Mouse (Mus musculus): Measurements from ENCODE around the gene Ubl3. TPM values are rescaled to one million over a fixed set of nuclear protein-coding genes. Genes with fewer than 3 reads are reported as not detected.

The Ubl3 gene
- polyA plus RNA-seq, 1 experiment from 2014 or later = 79.9 TPM

GRCm38 (mm10) chr5:148463783-148464294 is 88.8 kb downstream of the Ubl3 start:
- 92% methylated on average over 6 of the region's 6 CpGs for WGBS
- Histone ChIP-seq H3K4me1 (ENCODE audit: control insufficient read depth, insufficient read depth, low read length) (no peaks in the 10 kb centered on the region), H3K36me3 (ENCODE audit: control insufficient read depth, insufficient read depth, low read length) (no peaks in the 10 kb centered on the region), H3K4me3 (ENCODE audit: low read depth, low read length) (no peak overlapping the region), H3K4me2 (ENCODE audit: low read length) (no peak overlapping the region), H3K27ac (ENCODE audit: low read length) (no peak overlapping the region), H3K27me3 (ENCODE audit: control insufficient read depth, insufficient read depth, low read depth, low read length) (no peaks in the 10 kb centered on the region), H3K9ac (ENCODE audit: low read depth, low read length) (no peak overlapping the region), H3K9me3 (replicated peaks; ENCODE audit: control insufficient read depth, low read length, poor library complexity, severe bottlenecking) (no peaks in the 10 kb centered on the region)
- ATAC-seq = no peak

Other genes starting within 250 kb of the Ubl3 start
- gene Slc7a1, start 152.9 kb downstream of the Ubl3 start, polyA plus RNA-seq (2015; fragmentation: Nextera tagmentation; extraction: Ambion mirVana) = 40.5 and 46.1 TPM in 2 replicates

All from midbrain, embryonic 16.5 days (tissue).